Mouse (Mus musculus) layer of hippocampus, adult 2 months (tissue): ENCODE measurements at regions not wholly inside any gene's neighbourhood (a gene's known extent, or its start where the extent isn't known, plus 50 kb on each side); places are given as distances from the start of the nearest gene placed in this dataset.
A peak's percentile ranks its signal among the peaks of the same experiment; 100 is the strongest.

Source experiments
- DNase-seq, 2 experiments: peaks; one replicate each; pipeline ENCODE4 v3.0.0; 2022; ENCODE audit warnings: low spot score in 2 of 2
- H3K27ac ChIP-seq: fragments of 200-600 bp; 2 replicates; pipeline ENCODE4 v1.8.1; 2022
- H3K4me3 ChIP-seq: fragments of 200-600 bp; 2 replicates; pipeline ENCODE4 v1.8.1; 2022; ENCODE audit warnings: mild to moderate bottlenecking
- CTCF ChIP-seq: fragments of 200-600 bp; conservative IDR thresholded peaks from 2 replicates; pipeline ENCODE4 v1.8.1; 2022; ENCODE audit warnings: antibody characterized with exemption, mild to moderate bottlenecking, moderate library complexity

- Histone ChIP-seq H3K27ac (no peak overlapping the region), H3K4me3 (no peak overlapping the region)
- TF ChIP-seq CTCF, result no peak
- no peak for DNase-seq
These were observed 220.1 kb downstream of the Ktn1 start for GRCm38 (mm10) chr14:47868258-47868780.

GRCm38 (mm10) chr14:47876585-47876984 is 228.3 kb downstream of the Ktn1 start:
- no peak for TF ChIP-seq CTCF
- no peak for DNase-seq
- no peak overlapping the region for H3K27ac ChIP-seq
- no peak overlapping the region for H3K4me3 ChIP-seq

GRCm38 (mm10) chr14:47877167-47877566 is 228.9 kb downstream of the Ktn1 start:
- TF ChIP-seq CTCF, result no peak
- H3K4me3 ChIP-seq, result no peak overlapping the region
- H3K27ac ChIP-seq, result no peak overlapping the region
- DNase-seq, result no peak

- Histone ChIP-seq H3K27ac (no peak overlapping the region), H3K4me3 (no peak overlapping the region)
- no peak for TF ChIP-seq CTCF
- DNase-seq, result no peak
These were observed 229.7 kb downstream of the Ktn1 start for GRCm38 (mm10) chr14:47877771-47878443.

- no peak overlapping the region for H3K4me3 ChIP-seq
- no peak for TF ChIP-seq CTCF
- peak in 1 of 2 experiments; percentile 13 for DNase-seq
- H3K27ac ChIP-seq, result no peak overlapping the region
These were observed 235.3 kb upstream of the Peli2 start for GRCm38 (mm10) chr14:47885326-47885725.

GRCm38 (mm10) chr14:47890251-47891198 is 230.1 kb upstream of the Peli2 start:
- no peak overlapping the region for H3K27ac ChIP-seq
- no peak for TF ChIP-seq CTCF
- DNase-seq, result no peak
- no peak overlapping the region for H3K4me3 ChIP-seq

GRCm38 (mm10) chr14:47896581-47896980 is 224.0 kb upstream of the Peli2 start:
- TF ChIP-seq CTCF, result no peak
- Histone ChIP-seq H3K4me3 (no peak overlapping the region), H3K27ac (no peak overlapping the region)
- DNase-seq, result no peak

GRCm38 (mm10) chr14:47897907-47898530 is 222.6 kb upstream of the Peli2 start:
- no peak for TF ChIP-seq CTCF
- no peak overlapping the region for H3K4me3 ChIP-seq
- no peak overlapping the region for H3K27ac ChIP-seq
- no peak for DNase-seq

GRCm38 (mm10) chr14:47898605-47899004 is 222.0 kb upstream of the Peli2 start:
- no peak for TF ChIP-seq CTCF
- H3K4me3 ChIP-seq, result no peak overlapping the region
- no peak for DNase-seq
- H3K27ac ChIP-seq, result no peak overlapping the region

GRCm38 (mm10) chr14:47905334-47905733 is 215.3 kb upstream of the Peli2 start:
- no peak for TF ChIP-seq CTCF
- H3K4me3 ChIP-seq, result no peak overlapping the region
- no peak overlapping the region for H3K27ac ChIP-seq
- no peak for DNase-seq

GRCm38 (mm10) chr14:47909129-47909528 is 211.5 kb upstream of the Peli2 start:
- no peak overlapping the region for H3K4me3 ChIP-seq
- no peak for TF ChIP-seq CTCF
- H3K27ac ChIP-seq, result no peak overlapping the region
- no peak for DNase-seq

GRCm38 (mm10) chr14:47910741-47911295 is 209.8 kb upstream of the Peli2 start:
- no peak overlapping the region for H3K4me3 ChIP-seq
- no peak for TF ChIP-seq CTCF
- peak overlapping the region; percentile 64; the same call in 1 of the 2 replicates for H3K27ac ChIP-seq
- DNase-seq, result no peak
